In the genomic region with DNA sequence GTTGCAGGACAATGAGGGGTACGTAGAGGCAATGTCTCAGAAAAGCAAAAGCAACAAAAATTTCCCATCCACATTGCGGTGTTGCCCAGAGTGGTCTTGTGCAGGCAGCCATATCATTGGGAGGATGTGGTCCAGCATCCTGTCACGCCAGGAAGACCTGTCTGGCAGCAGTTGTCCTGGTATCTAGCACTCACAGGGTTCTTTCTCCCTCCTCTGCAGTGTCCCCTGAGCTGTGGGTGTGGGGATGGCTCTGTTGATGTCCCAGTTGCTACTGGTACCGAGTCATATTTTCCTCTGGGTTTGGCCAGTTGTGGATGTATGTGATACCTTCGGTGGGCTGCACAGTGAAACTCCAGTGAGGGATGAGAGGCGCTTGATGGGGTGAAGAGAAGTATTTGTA, we compare ENCODE assay signal across 19 mouse cellular contexts. TPM values are rescaled to one million over a fixed set of nuclear protein-coding genes. Genes with fewer than 3 reads are reported as not detected.
DNase-seq lines count a peak whose midpoint lies in the region; ATAC-seq and TF ChIP-seq lines count a peak whose summit lies in the region.
"Had no signal": no experiment of that assay in that cellular context is flagged by ENCODE, and none has a peak within 500 bp of the region (broad histone marks: within the 10 kb centered on the region; RNA-seq: fewer than 3 reads in every experiment).

No protein-coding gene starts in this region.

- no peaks in the 10 kb centered on the region for H3K27me3 ChIP-seq in thymus, adult 2 months (ENCODE audit: control insufficient read depth, insufficient read depth, low read length)
- no peaks in the 10 kb centered on the region for H3K27me3 ChIP-seq in hindbrain, embryonic 11.5 days (ENCODE audit: control insufficient read depth, insufficient read depth, low read length)
- H3K27me3 ChIP-seq: embryonic facial prominence, embryonic 15.5 days; forebrain, embryonic 13.5 days; midbrain, embryonic 15.5 days had no signal

- no peak overlapping the region for H3K4me3 ChIP-seq in thymus, adult 2 months (ENCODE audit: control insufficient read depth, insufficient read depth, low read length)
- no peak overlapping the region for H3K4me3 ChIP-seq in hindbrain, embryonic 11.5 days (ENCODE audit: low read depth, low read length)
- H3K4me3 ChIP-seq: embryonic facial prominence, embryonic 15.5 days; forebrain, embryonic 13.5 days; left cerebral cortex, adult 2 months; midbrain, embryonic 15.5 days had no signal

- H3K4me2 ChIP-seq in hindbrain, embryonic 11.5 days (replicated peaks; ENCODE audit: low read depth, low read length), result no peak overlapping the region
- H3K4me2 ChIP-seq: embryonic facial prominence, embryonic 15.5 days; forebrain, embryonic 13.5 days; midbrain, embryonic 15.5 days had no signal

- H3K36me3 ChIP-seq in thymus, adult 2 months (ENCODE audit: control insufficient read depth, insufficient read depth, low read length), result no peaks in the 10 kb centered on the region
- H3K36me3 ChIP-seq in hindbrain, embryonic 11.5 days (ENCODE audit: control insufficient read depth, insufficient read depth, low read length), result no peaks in the 10 kb centered on the region
- H3K36me3 ChIP-seq: embryonic facial prominence, embryonic 15.5 days; midbrain, embryonic 15.5 days had no signal

- peak; percentile 67 for ATAC-seq in common myeloid progenitor, adult 5-6 weeks (replicated peaks; ENCODE audit: low read depth, poor library complexity, severe bottlenecking)
- no peak for ATAC-seq in hindbrain, embryonic 11.5 days (ENCODE audit: low FRiP score)
- ATAC-seq: forebrain, embryonic 13.5 days; midbrain, embryonic 15.5 days had no signal

- TF ChIP-seq POLR2A in thymus, adult 2 months (IDR thresholded peaks at IDR 0.05; ENCODE audit: control insufficient read depth, extremely low read depth, insufficient read depth, low read length, poor library complexity), result no peak

- no peaks in the 10 kb centered on the region for H3K9me3 ChIP-seq in hindbrain, embryonic 11.5 days (ENCODE audit: control insufficient read depth, low read length)
- H3K9me3 ChIP-seq: embryonic facial prominence, embryonic 15.5 days; forebrain, embryonic 13.5 days; G1E; midbrain, embryonic 15.5 days had no signal

- no peak overlapping the region for H3K9ac ChIP-seq in hindbrain, embryonic 11.5 days (ENCODE audit: low read depth, low read length)
- H3K9ac ChIP-seq: embryonic facial prominence, embryonic 15.5 days; forebrain, embryonic 13.5 days; midbrain, embryonic 15.5 days had no signal

- DNase-seq in B cell, adult 2 months, result peak; percentile 3 to 8
- DNase-seq in CD4-positive, CD25-positive, alpha-beta regulatory T cell, adult 2 months (ENCODE audit: low read depth, low spot score), result peak; percentile 33
- DNase-seq in thymus, adult 2 months, result peak; percentile 41
- DNase-seq in hindbrain, embryonic 11.5 days (ENCODE audit: low spot score), result no peak
- no peak for DNase-seq in testis, postnatal 10 days (ENCODE audit: low spot score)
- DNase-seq in adrenal gland, adult 18-20 months (ENCODE audit: low spot score in 2 of 2), result no peak
- no peak for DNase-seq in frontal cortex, postnatal 10 days (ENCODE audit: low spot score in 2 of 2)
- DNase-seq: adrenal gland, adult 2 months; cerebellum, postnatal 10 days; embryo, embryonic 11 days; kidney, adult 9 months; lung, adult 18-20 months had no signal

- WGBS in thymus, adult 2 months, result 45% methylated on average over 6 of the region's 6 CpGs
- 92% methylated on average over 6 of the region's 6 CpGs for WGBS in hindbrain, embryonic 11.5 days

- TF ChIP-seq CTCF in thymus, adult 2 months (IDR thresholded peaks at IDR 0.05; ENCODE audit: borderline replicate concordance, control insufficient read depth, extremely low read depth, insufficient read depth, low read length, poor library complexity), result no peak

- peaks cover 16% of the 10 kb centered on the region for H3K4me1 ChIP-seq in thymus, adult 2 months (replicated peaks; ENCODE audit: control insufficient read depth, insufficient read depth, low read length)
- H3K4me1 ChIP-seq in hindbrain, embryonic 11.5 days (replicated peaks; ENCODE audit: control insufficient read depth, insufficient read depth, low read length), result no peaks in the 10 kb centered on the region
- H3K4me1 ChIP-seq: forebrain, embryonic 13.5 days; midbrain, embryonic 15.5 days had no signal

- H3K27ac ChIP-seq in thymus, adult 2 months (ENCODE audit: control insufficient read depth, insufficient read depth, low read length), result no peak overlapping the region
- no peak overlapping the region for H3K27ac ChIP-seq in hindbrain, embryonic 11.5 days (ENCODE audit: low read depth, low read length)
- H3K27ac ChIP-seq: embryonic facial prominence, embryonic 15.5 days; forebrain, embryonic 13.5 days; left cerebral cortex, adult 2 months; macrophage; midbrain, embryonic 15.5 days had no signal

RNA-seq across cellular contexts. Expression of gene Mta3, which starts 24.2 kb away (rescaled TPM):
- 59.5 and 75.8 TPM in 2 replicates for total RNA-seq in common myeloid progenitor, adult 5-6 weeks (2017)
- polyA plus RNA-seq in thymus, adult 2 months (2012; rRNA removed), result 44.5 and 59.9 TPM in 2 replicates
- polyA plus RNA-seq in hindbrain, embryonic 11.5 days (2014; fragmentation: Nextera tagmentation; extraction: Ambion mirVana), result 41.1 and 41.7 TPM in 2 replicates
- total RNA-seq in adrenal gland, adult 18-20 months (2021), result 10 to 100 TPM; 44.2 to 52.3 TPM

Comparison
In these comparisons a context has a peak if more than half of its experiments do, and no peak if none do; other contexts are left out.
1. DNase-seq: peak in B cell, adult 2 months (2 of 2), CD4-positive, CD25-positive, alpha-beta regulatory T cell, adult 2 months (single experiment) and thymus, adult 2 months (single experiment); none in hindbrain, embryonic 11.5 days (single experiment), testis, postnatal 10 days (single experiment), adrenal gland, adult 18-20 months (0 of 2) and frontal cortex, postnatal 10 days (0 of 2).